Mouse (Mus musculus): ENCODE results near the gene Zbtb12. TPM values are rescaled to one million over a fixed set of nuclear protein-coding genes. Genes with fewer than 3 reads are reported as not detected.

Gene Zbtb12
- polyA plus RNA-seq, 2 experiments = 0.14 to 6.2 TPM

DNA sequence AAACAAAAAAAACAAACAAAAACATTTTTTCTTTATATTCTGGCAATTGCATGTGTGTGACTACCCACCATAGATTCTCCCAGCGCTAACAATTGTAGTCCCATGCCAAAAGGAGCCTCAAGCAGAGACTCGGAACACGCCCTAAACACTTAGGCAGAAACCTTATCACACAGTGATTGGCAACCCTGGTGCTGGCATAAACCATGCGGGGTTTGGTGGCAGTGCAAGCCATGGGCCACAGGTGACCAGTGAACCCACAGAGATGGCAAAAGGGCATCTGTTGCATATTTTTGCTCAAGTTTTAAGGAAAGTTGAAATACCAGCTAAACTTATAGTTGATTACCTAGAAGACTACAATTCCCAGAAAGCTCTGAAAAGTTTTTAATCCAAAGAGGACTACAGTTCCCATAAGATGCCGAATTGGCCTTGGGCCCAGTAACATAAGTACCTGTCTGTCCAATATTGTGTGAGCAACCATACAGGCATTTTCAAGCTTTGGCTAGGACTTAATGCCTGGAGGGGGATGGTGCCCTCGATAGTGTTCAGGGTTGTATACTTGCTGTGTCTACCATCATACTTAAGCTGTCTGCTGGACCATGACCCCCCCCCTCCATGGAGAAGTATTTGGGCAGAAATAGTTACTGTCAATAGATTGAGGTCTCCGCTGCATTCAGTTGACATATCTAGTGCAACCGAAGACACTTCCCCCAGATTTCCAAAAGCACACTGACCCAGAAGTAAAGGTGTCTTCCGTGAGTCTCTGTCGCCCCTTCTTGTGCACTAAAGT lies 18.3 kb downstream of the Zbtb12 start:
- Histone ChIP-seq H3K27me3 (ENCODE audit: control insufficient read depth, insufficient read depth, low read length) (no peaks in the 10 kb centered on the region), H3K4me2 (ENCODE audit: low read depth) (peak overlapping the region; percentile 97), H3K9ac (replicated peaks) (peak overlapping the region; percentile 85), H3K36me3 (replicated peaks; ENCODE audit: control insufficient read depth, insufficient read depth, low read depth) (no peaks in the 10 kb centered on the region; the same call in none of the 2 replicates), H3K9me3 (ENCODE audit: control insufficient read depth, low read length) (no peaks in the 10 kb centered on the region), H3K4me3 (ENCODE audit: insufficient read depth in 1 of 2, low read depth in 2 of 2, low read length in 2 of 2) (peak overlapping the region; percentile 64 to 85), H3K27ac (peak overlapping the region; percentile 75), H3K4me1 (replicated peaks; ENCODE audit: control insufficient read depth in 2 of 2, insufficient read depth in 2 of 2, low read length in 1 of 2) (peaks cover 9 to 22% of the 10 kb centered on the region in 2 experiments)
- DNase-seq (ENCODE audit: low read depth in 3 of 3, low spot score in 3 of 3) = no peak
- WGBS (ENCODE audit: insufficient replicate concordance) = 5% methylated on average over 10 of the region's 10 CpGs
- ATAC-seq (ENCODE audit: insufficient read depth) = no peak
- TF ChIP-seq EP300 (IDR thresholded peaks at IDR 0.05; ENCODE audit: low read depth) (no peak), CTCF (IDR thresholded peaks at IDR 0.05; ENCODE audit: low read depth) (0 out of 2 replicates have a peak, but pooled peaks have one; percentile 4)

DNA sequence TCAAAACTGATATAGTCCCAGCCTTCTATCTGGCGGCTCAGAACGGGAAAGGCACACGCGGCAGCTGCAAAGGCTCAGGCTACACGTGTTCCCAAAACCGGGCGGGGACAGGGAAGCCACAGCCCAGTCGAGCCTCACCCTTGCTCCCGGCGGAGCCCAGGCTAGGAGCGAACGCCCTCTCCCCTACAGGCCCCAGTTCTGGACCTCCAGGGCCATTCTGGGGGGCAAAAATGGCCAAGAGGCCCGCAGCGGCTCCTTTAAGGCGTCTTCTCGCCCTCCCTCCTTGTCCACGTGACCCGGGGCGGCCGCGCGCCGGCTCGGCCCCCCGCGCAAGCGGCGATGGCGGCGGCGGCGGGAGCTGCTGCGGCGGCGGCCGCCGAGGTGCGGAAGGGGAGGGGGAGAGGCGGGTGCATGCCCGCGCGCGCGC lies 18.9 kb downstream of the Zbtb12 start, which contains the start of the genes C2 and Ehmt2:
Gene C2, minus strand, starts transcription at position 106 of the 427 bp plus-strand sequence.
Gene Ehmt2, plus strand, starts transcription at position 310 of the 427 bp plus-strand sequence.
- peak; percentile 46 for ATAC-seq (ENCODE audit: insufficient read depth)
- no peaks in the 10 kb centered on the region for H3K9me3 ChIP-seq (ENCODE audit: control insufficient read depth, low read length)
- peak within 1 kb of the TSS; percentile 64 to 85 for H3K4me3 ChIP-seq (ENCODE audit: insufficient read depth in 1 of 2, low read depth in 2 of 2, low read length in 2 of 2)
- H3K27ac ChIP-seq = peak within 1 kb of the TSS; percentile 75
- H3K9ac ChIP-seq (replicated peaks) = peak within 1 kb of the TSS; percentile 85
- peak within 1 kb of the TSS; percentile 97 for H3K4me2 ChIP-seq (ENCODE audit: low read depth)
- TF ChIP-seq CTCF (IDR thresholded peaks at IDR 0.05; ENCODE audit: low read depth) = no peak
- TF ChIP-seq EP300 (IDR thresholded peaks at IDR 0.05; ENCODE audit: low read depth) = no peak
- peaks cover 3% of the 10 kb centered on the region for H3K36me3 ChIP-seq (replicated peaks; ENCODE audit: control insufficient read depth, insufficient read depth, low read depth)
- peaks cover 9 to 19% of the 10 kb centered on the region in 2 experiments for H3K4me1 ChIP-seq (replicated peaks; ENCODE audit: control insufficient read depth in 2 of 2, insufficient read depth in 2 of 2, low read length in 1 of 2)
- WGBS (ENCODE audit: insufficient replicate concordance) = 0% methylated on average over 26 of the region's 44 CpGs
- DNase-seq (ENCODE audit: low read depth in 3 of 3, low spot score in 3 of 3) = peak in 2 of 3 experiments; percentile 46 to 55
- H3K27me3 ChIP-seq (ENCODE audit: control insufficient read depth, insufficient read depth, low read length) = no peaks in the 10 kb centered on the region

DNA sequence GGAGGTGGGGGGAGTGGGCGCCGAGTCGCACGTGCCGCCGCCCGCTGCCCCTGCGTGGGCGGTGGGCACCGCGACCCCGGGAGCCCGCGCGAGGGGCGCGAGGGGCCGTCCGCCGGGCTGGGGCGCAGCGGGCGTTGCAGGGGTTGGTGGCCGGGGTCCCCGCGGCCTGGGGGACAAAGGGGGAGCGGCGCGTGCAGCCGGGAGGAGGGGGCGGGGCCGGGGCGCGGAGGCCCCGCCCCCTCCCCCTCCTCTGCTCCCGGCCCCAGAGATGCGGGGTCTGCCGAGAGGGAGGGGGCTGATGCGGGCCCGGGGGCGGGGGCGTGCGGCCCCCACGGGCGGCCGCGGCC lies 19.4 kb downstream of the Zbtb12 start:
- DNase-seq (ENCODE audit: low read depth in 3 of 3, low spot score in 3 of 3) = no peak
- Histone ChIP-seq H3K27ac (peak overlapping the region; percentile 75), H3K4me1 (replicated peaks; ENCODE audit: control insufficient read depth in 2 of 2, insufficient read depth in 2 of 2, low read length in 1 of 2) (peaks cover 7 to 15% of the 10 kb centered on the region in 2 experiments), H3K4me2 (ENCODE audit: low read depth) (peak overlapping the region; percentile 97), H3K36me3 (replicated peaks; ENCODE audit: control insufficient read depth, insufficient read depth, low read depth) (peaks cover 3% of the 10 kb centered on the region), H3K9ac (replicated peaks) (peak overlapping the region; percentile 85), H3K9me3 (ENCODE audit: control insufficient read depth, low read length) (no peaks in the 10 kb centered on the region), H3K27me3 (ENCODE audit: control insufficient read depth, insufficient read depth, low read length) (no peaks in the 10 kb centered on the region), H3K4me3 (ENCODE audit: insufficient read depth in 1 of 2, low read depth in 2 of 2, low read length in 2 of 2) (peak overlapping the region; percentile 64 to 85)
- ATAC-seq (ENCODE audit: insufficient read depth) = no peak
- WGBS (ENCODE audit: insufficient replicate concordance) = under 1% methylated on average over 24 of the region's 47 CpGs
- TF ChIP-seq EP300 (IDR thresholded peaks at IDR 0.05; ENCODE audit: low read depth) = no peak
- TF ChIP-seq CTCF (IDR thresholded peaks at IDR 0.05; ENCODE audit: low read depth) = no peak

DNA sequence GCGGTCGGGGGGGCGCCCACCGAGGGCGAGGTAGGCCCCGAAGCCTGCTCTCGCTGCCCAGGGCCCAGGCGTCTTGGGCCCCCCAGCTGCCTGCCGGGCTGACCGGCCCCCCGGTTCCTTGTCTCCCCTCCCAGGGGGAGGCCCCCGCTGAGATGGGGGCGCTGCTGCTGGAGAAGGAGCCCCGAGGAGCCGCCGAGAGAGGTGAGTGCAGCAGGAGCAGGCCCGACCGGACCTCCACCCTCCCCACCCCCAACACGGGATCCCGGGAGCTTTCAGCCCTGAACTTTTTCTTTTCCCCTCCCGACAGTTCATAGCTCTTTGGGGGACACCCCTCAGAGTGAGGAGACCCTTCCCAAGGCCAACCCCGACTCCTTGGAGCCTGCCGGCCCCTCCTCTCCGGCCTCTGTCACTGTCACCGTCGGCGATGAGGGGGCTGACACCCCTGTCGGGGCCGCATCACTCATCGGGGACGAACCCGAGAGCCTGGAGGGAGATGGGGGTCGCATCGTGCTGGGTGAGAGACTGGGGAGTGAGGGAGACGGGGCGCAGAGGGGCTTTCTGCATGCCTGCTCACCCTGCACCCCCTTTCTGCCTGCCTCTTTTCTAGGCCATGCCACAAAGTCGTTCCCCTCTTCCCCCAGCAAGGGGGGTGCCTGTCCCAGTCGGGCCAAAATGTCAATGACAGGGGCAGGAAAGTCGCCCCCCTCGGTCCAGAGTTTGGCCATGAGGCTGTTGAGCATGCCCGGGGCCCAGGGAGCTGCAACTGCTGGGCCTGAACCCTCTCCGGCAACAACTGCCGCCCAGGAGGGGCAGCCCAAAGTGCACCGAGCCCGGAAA lies 20.0 kb downstream of the Zbtb12 start:
- H3K27me3 ChIP-seq (ENCODE audit: control insufficient read depth, insufficient read depth, low read length) = no peaks in the 10 kb centered on the region
- H3K9me3 ChIP-seq (ENCODE audit: control insufficient read depth, low read length) = no peaks in the 10 kb centered on the region
- H3K4me1 ChIP-seq (replicated peaks; ENCODE audit: control insufficient read depth in 2 of 2, insufficient read depth in 2 of 2, low read length in 1 of 2) = peaks cover 6 to 13% of the 10 kb centered on the region in 2 experiments
- WGBS (ENCODE audit: insufficient replicate concordance) = under 1% methylated on average over 43 of the region's 45 CpGs
- peak overlapping the region; percentile 85 for H3K9ac ChIP-seq (replicated peaks)
- H3K4me3 ChIP-seq (ENCODE audit: insufficient read depth in 1 of 2, low read depth in 2 of 2, low read length in 2 of 2) = peak overlapping the region; percentile 64 to 85
- peaks cover 3% of the 10 kb centered on the region for H3K36me3 ChIP-seq (replicated peaks; ENCODE audit: control insufficient read depth, insufficient read depth, low read depth)
- TF ChIP-seq EP300 (IDR thresholded peaks at IDR 0.05; ENCODE audit: low read depth) = no peak
- no peak; the same call in 1 of the 2 replicates for TF ChIP-seq CTCF (IDR thresholded peaks at IDR 0.05; ENCODE audit: low read depth)
- ATAC-seq (ENCODE audit: insufficient read depth) (no peak), DNase-seq (ENCODE audit: low read depth in 3 of 3, low spot score in 3 of 3) (no peak)
- peak overlapping the region; percentile 75 for H3K27ac ChIP-seq
- peak overlapping the region; percentile 97 for H3K4me2 ChIP-seq (ENCODE audit: low read depth)

All from liver, embryonic 14.5 days (tissue).